ENCODE assay signal across 10 mouse cellular contexts in genomic region chr5:125136296-125136995, GRCm38 (mm10). TPM values are rescaled to one million over a fixed set of nuclear protein-coding genes. Genes with fewer than 3 reads are reported as not detected.
DNase-seq lines count a peak whose midpoint lies in the region; ATAC-seq and TF ChIP-seq lines count a peak whose summit lies in the region.
"Had no signal": no experiment of that assay in that cellular context is flagged by ENCODE, and none has a peak within 500 bp of the region (broad histone marks: within the 10 kb centered on the region; RNA-seq: fewer than 3 reads in every experiment).

No protein-coding gene starts in this region.

- H3K4me2 ChIP-seq in heart, embryonic 15.5 days: no peak overlapping the region
- H3K4me2 ChIP-seq in stomach, embryonic 14.5 days (replicated peaks; ENCODE audit: low read depth, low read length): no peak overlapping the region
- no peak overlapping the region for H3K4me2 ChIP-seq in stomach, postnatal 0 days (replicated peaks; ENCODE audit: low read depth)
- no peak overlapping the region for H3K4me2 ChIP-seq in limb, embryonic 14.5 days (replicated peaks; ENCODE audit: low read depth, low read length, severe bottlenecking)

- no peak for DNase-seq in heart, postnatal 4 days
- no peak for DNase-seq in stomach, postnatal 0 days (ENCODE audit: low spot score)
- DNase-seq in limb, embryonic 14.5 days (ENCODE audit: low spot score): no peak
- no peak for DNase-seq in ovary, postnatal 10 days (ENCODE audit: low spot score)
- DNase-seq in left cerebral cortex, adult 2 months (ENCODE audit: extremely low spot score in 1 of 2, low spot score in 2 of 2): no peak
- no peak for DNase-seq in gastrocnemius, postnatal 10 days
- DNase-seq: gastrocnemius, postnatal 36 days had no signal

- intact Hi-C loops in left cerebral cortex, adult 2 months (cut with DNase I): no loop called here

- H3K36me3 ChIP-seq in heart, embryonic 15.5 days: no peaks in the 10 kb centered on the region
- peaks cover 4% of the 10 kb centered on the region for H3K36me3 ChIP-seq in stomach, embryonic 14.5 days (ENCODE audit: control insufficient read depth, insufficient read depth, low read length)
- no peaks in the 10 kb centered on the region for H3K36me3 ChIP-seq in stomach, postnatal 0 days (ENCODE audit: control insufficient read depth, insufficient read depth, low read length)
- 0 out of 2 replicates have a peak, but pooled peaks cover 3% of the 10 kb centered on the region for H3K36me3 ChIP-seq in limb, embryonic 14.5 days (ENCODE audit: control insufficient read depth, insufficient read depth, low read length)
- H3K36me3 ChIP-seq: neural tube, embryonic 12.5 days had no signal

- TF ChIP-seq POLR2A in limb, embryonic 14.5 days (IDR thresholded peaks at IDR 0.05; ENCODE audit: borderline replicate concordance, extremely low read depth, insufficient read depth, insufficient read length): no peak

- no peak for ATAC-seq in heart, embryonic 15.5 days (replicated peaks; ENCODE audit: insufficient number of reproducible peaks, insufficient read depth, low FRiP score, low read depth)
- ATAC-seq in stomach, embryonic 14.5 days (ENCODE audit: insufficient number of reproducible peaks, insufficient read depth, low FRiP score, low read depth): no peak
- ATAC-seq in stomach, postnatal 0 days (ENCODE audit: low FRiP score, low TSS enrichment): no peak
- ATAC-seq in limb, embryonic 14.5 days (ENCODE audit: low FRiP score, low read depth): no peak

- 50% methylated on average over 5 of the region's 5 CpGs for WGBS in heart, embryonic 15.5 days
- 48% methylated on average over 5 of the region's 5 CpGs for WGBS in stomach, embryonic 14.5 days
- 43% methylated on average over 5 of the region's 5 CpGs for WGBS in stomach, postnatal 0 days
- WGBS in limb, embryonic 14.5 days: 59% methylated on average over 5 of the region's 5 CpGs

- no peak for TF ChIP-seq EP300 in stomach, postnatal 0 days (optimal IDR thresholded peaks at IDR 0.05)

- H3K4me3 ChIP-seq in heart, embryonic 15.5 days: no peak overlapping the region
- no peak overlapping the region for H3K4me3 ChIP-seq in stomach, embryonic 14.5 days (ENCODE audit: low read depth, low read length)
- no peak overlapping the region for H3K4me3 ChIP-seq in stomach, postnatal 0 days (ENCODE audit: low read depth, low read length)
- no peak overlapping the region for H3K4me3 ChIP-seq in limb, embryonic 14.5 days (replicated peaks; ENCODE audit: low read length)
- H3K4me3 ChIP-seq in left cerebral cortex, adult 2 months: no peak overlapping the region
- H3K4me3 ChIP-seq: neural tube, embryonic 12.5 days had no signal

- 0 out of 2 replicates have a peak overlapping the region, but pooled peaks have one; percentile 13 for H3K27ac ChIP-seq in heart, embryonic 15.5 days
- peak overlapping the region; percentile 7; the same call in 1 of the 2 replicates for H3K27ac ChIP-seq in stomach, embryonic 14.5 days (ENCODE audit: low read length)
- no peak overlapping the region for H3K27ac ChIP-seq in stomach, postnatal 0 days (replicated peaks)
- 0 out of 2 replicates have a peak overlapping the region, but pooled peaks have one; percentile 2 for H3K27ac ChIP-seq in limb, embryonic 14.5 days (replicated peaks; ENCODE audit: low read depth, low read length)
- H3K27ac ChIP-seq in left cerebral cortex, adult 2 months: no peak overlapping the region
- H3K27ac ChIP-seq: neural tube, embryonic 12.5 days had no signal

- no peak for TF ChIP-seq CTCF in stomach, postnatal 0 days (IDR thresholded peaks at IDR 0.05; ENCODE audit: low read depth)
- TF ChIP-seq CTCF in left cerebral cortex, adult 2 months (IDR thresholded peaks at IDR 0.05): no peak

- H3K4me1 ChIP-seq in heart, embryonic 15.5 days (replicated peaks): peaks cover 91% of the 10 kb centered on the region
- H3K4me1 ChIP-seq in stomach, embryonic 14.5 days (ENCODE audit: control insufficient read depth, insufficient read depth, low read length): peaks cover 69% of the 10 kb centered on the region
- H3K4me1 ChIP-seq in stomach, postnatal 0 days (replicated peaks; ENCODE audit: control insufficient read depth, insufficient read depth): peaks cover 23% of the 10 kb centered on the region
- peaks cover 76% of the 10 kb centered on the region for H3K4me1 ChIP-seq in limb, embryonic 14.5 days (ENCODE audit: control insufficient read depth, insufficient read depth, low read length)

- H3K9ac ChIP-seq in heart, embryonic 15.5 days: 0 out of 2 replicates have a peak overlapping the region, but pooled peaks have one; percentile 0
- no peak overlapping the region for H3K9ac ChIP-seq in stomach, embryonic 14.5 days (replicated peaks; ENCODE audit: low read depth, low read length)
- no peak overlapping the region for H3K9ac ChIP-seq in stomach, postnatal 0 days (ENCODE audit: low read length)
- 0 out of 2 replicates have a peak overlapping the region, but pooled peaks have one; percentile 1 for H3K9ac ChIP-seq in limb, embryonic 14.5 days (ENCODE audit: low read depth, low read length, severe bottlenecking)
- H3K9ac ChIP-seq: neural tube, embryonic 12.5 days had no signal

- no peaks in the 10 kb centered on the region for H3K27me3 ChIP-seq in heart, embryonic 15.5 days
- no peaks in the 10 kb centered on the region for H3K27me3 ChIP-seq in stomach, embryonic 14.5 days (ENCODE audit: control insufficient read depth, insufficient read depth, low read length)
- H3K27me3 ChIP-seq in stomach, postnatal 0 days (ENCODE audit: control insufficient read depth, insufficient read depth, low read length): no peaks in the 10 kb centered on the region
- H3K27me3 ChIP-seq in limb, embryonic 14.5 days (ENCODE audit: control insufficient read depth, insufficient read depth, low read length): no peaks in the 10 kb centered on the region
- H3K27me3 ChIP-seq: neural tube, embryonic 12.5 days had no signal

- no peaks in the 10 kb centered on the region for H3K9me3 ChIP-seq in heart, embryonic 15.5 days (replicated peaks)
- no peaks in the 10 kb centered on the region for H3K9me3 ChIP-seq in stomach, embryonic 14.5 days (ENCODE audit: control insufficient read depth, low read depth, low read length)
- no peaks in the 10 kb centered on the region for H3K9me3 ChIP-seq in stomach, postnatal 0 days (ENCODE audit: control insufficient read depth, low read length)
- H3K9me3 ChIP-seq in limb, embryonic 14.5 days (ENCODE audit: control insufficient read depth, low read length): no peaks in the 10 kb centered on the region
- H3K9me3 ChIP-seq: neural tube, embryonic 12.5 days had no signal

RNA-seq across cellular contexts. Expression of gene Ncor2, which starts 42.6 kb away (rescaled TPM):
- polyA plus RNA-seq in heart, embryonic 15.5 days (2015; fragmentation: Nextera tagmentation; extraction: Ambion mirVana): 14.9 and 22.2 TPM in 2 replicates
- total RNA-seq in heart, postnatal 4 days (2021): 100 to 1,000 TPM; 104 to 112 TPM
- 32.7 and 33.4 TPM in 2 replicates for polyA plus RNA-seq in stomach, embryonic 14.5 days (2014; fragmentation: Nextera tagmentation; extraction: Ambion mirVana)
- polyA plus RNA-seq in stomach, postnatal 0 days (2015; fragmentation: Nextera tagmentation; extraction: Ambion mirVana): 11.1 and 12.1 TPM in 2 replicates
- polyA plus RNA-seq in limb, embryonic 14.5 days (2012; rRNA removed): 75.9 and 89.8 TPM in 2 replicates
- 37.0 and 39.3 TPM in 2 replicates for polyA plus RNA-seq in limb, embryonic 14.5 days (2014; fragmentation: Nextera tagmentation; extraction: Ambion mirVana)
- 100 to 1,000 TPM; 228 to 270 TPM for total RNA-seq in left cerebral cortex, adult 2 months (2021)
- 100 to 1,000 TPM; 116 to 123 TPM for total RNA-seq in gastrocnemius, postnatal 10 days (2021)

Comparison
In these comparisons a context has a peak if more than half of its experiments do, and no peak if none do; other contexts are left out.
1. H3K27ac ChIP-seq: peak in heart, embryonic 15.5 days (single experiment), stomach, embryonic 14.5 days (single experiment) and limb, embryonic 14.5 days (single experiment); none in stomach, postnatal 0 days (single experiment) and left cerebral cortex, adult 2 months (single experiment).
2. H3K9ac ChIP-seq: peak in heart, embryonic 15.5 days (single experiment) and limb, embryonic 14.5 days (single experiment); none in stomach, embryonic 14.5 days (single experiment) and stomach, postnatal 0 days (single experiment).